Mouse (Mus musculus) forebrain, embryonic 12.5 days (tissue): ENCODE measurements around the gene Actr1a. TPM values are rescaled to one million over a fixed set of nuclear protein-coding genes. Genes with fewer than 3 reads are reported as not detected.

Source experiments
- ATAC-seq: fragments of 200-750 bp; cut with Nextera tagmentation; 2 replicates; pipeline ENCODE4 v1.8.0; 2017; ENCODE audit warnings: moderate TSS enrichment; ENCODE audit not compliant: low FRiP score
- H3K27ac ChIP-seq: fragments of 300-500 bp; sonication (generic); 2 replicates; pipeline ENCODE4 v1.5.1; 2016; ENCODE audit warnings: mild to moderate bottlenecking
- H3K27me3 ChIP-seq: fragments of 300-500 bp; sonication (generic); 2 replicates; pipeline ENCODE4 v1.6.1; 2016; ENCODE audit warnings: mild to moderate bottlenecking
- H3K36me3 ChIP-seq: fragments of 300-500 bp; sonication (generic); replicated peaks from 2 replicates; pipeline ENCODE4 v1.6.1; 2016; ENCODE audit warnings: mild to moderate bottlenecking
- H3K4me1 ChIP-seq: fragments of 300-500 bp; sonication (generic); 2 replicates; pipeline ENCODE4 v1.6.1; 2016
- H3K4me2 ChIP-seq: fragments of 300-500 bp; sonication (generic); 2 replicates; pipeline ENCODE4 v1.6.1; 2016; ENCODE audit warnings: mild to moderate bottlenecking, moderate library complexity
- H3K4me3 ChIP-seq: fragments of 300-500 bp; sonication (generic); replicated peaks from 2 replicates; pipeline ENCODE4 v1.5.1; 2016; ENCODE audit warnings: mild to moderate bottlenecking
- H3K9ac ChIP-seq: fragments of 300-500 bp; sonication (generic); 2 replicates; pipeline ENCODE4 v1.6.1; 2016; ENCODE audit warnings: mild to moderate bottlenecking
- H3K9me3 ChIP-seq: fragments of 300-500 bp; sonication (generic); 2 replicates; pipeline ENCODE4 v1.6.1; 2016
- WGBS: fragments of 180-500 bp; shearing (Covaris S2); methylation state at CpG from one replicate; pipeline ENCODE4 v1.1.7; 2016; 5-methylcytosine and 5-hydroxymethylcytosine counted together
- polyA plus RNA-seq: library from polyadenylated mRNA; unstranded; fragments of >200 nt; fragmentation: Nextera tagmentation; extraction: Ambion mirVana; gene quantifications from 2 replicates; pipeline ENCODE4 v1.2.1, GENCODE M21; 2016

Actr1a gene
- polyA plus RNA-seq, 1 experiment from 2014 or later = 241 TPM

- WGBS = 84% methylated on average over 11 of the region's 11 CpGs
- Histone ChIP-seq H3K4me1 (no peaks in the 10 kb centered on the region), H3K9ac (no peak overlapping the region), H3K4me3 (no peak overlapping the region), H3K27ac (no peak overlapping the region), H3K9me3 (no peaks in the 10 kb centered on the region), H3K4me2 (no peak overlapping the region), H3K36me3 (no peaks in the 10 kb centered on the region), H3K27me3 (peaks cover under 1% of the 10 kb centered on the region)
- no peak for ATAC-seq
Observed at GRCm38 (mm10) chr19:46363294-46364009, 32.1 kb downstream of the Actr1a start.

- ATAC-seq = no peak
- no peaks in the 10 kb centered on the region for H3K9me3 ChIP-seq
- H3K9ac ChIP-seq = no peak overlapping the region
- no peak overlapping the region for H3K4me3 ChIP-seq
- H3K4me2 ChIP-seq = no peak overlapping the region
- H3K27me3 ChIP-seq = peaks cover 14% of the 10 kb centered on the region
- WGBS = 85% methylated on average over 8 of the region's 8 CpGs
- peaks cover 7% of the 10 kb centered on the region; the same call in 1 of the 2 replicates for H3K4me1 ChIP-seq
- H3K27ac ChIP-seq = no peak overlapping the region
- no peaks in the 10 kb centered on the region for H3K36me3 ChIP-seq
Observed at GRCm38 (mm10) chr19:46362104-46362503, 33.4 kb downstream of the Actr1a start.

- Histone ChIP-seq H3K4me3 (no peak overlapping the region), H3K9me3 (no peaks in the 10 kb centered on the region), H3K27ac (no peak overlapping the region), H3K4me1 (peaks cover 15% of the 10 kb centered on the region; the same call in 1 of the 2 replicates), H3K4me2 (no peak overlapping the region), H3K27me3 (peaks cover 19% of the 10 kb centered on the region), H3K9ac (no peak overlapping the region), H3K36me3 (no peaks in the 10 kb centered on the region)
- WGBS = 56% methylated on average over 4 of the region's 4 CpGs
- ATAC-seq = no peak
Observed at GRCm38 (mm10) chr19:46358381-46358780, 37.2 kb downstream of the Actr1a start.

GRCm38 (mm10) chr19:46357344-46358280 is 37.9 kb downstream of the Actr1a start:
- WGBS = 19% methylated on average over 25 of the region's 25 CpGs
- Histone ChIP-seq H3K9me3 (no peaks in the 10 kb centered on the region), H3K4me3 (peak overlapping the region; percentile 55), H3K4me1 (peaks cover 15% of the 10 kb centered on the region; the same call in 1 of the 2 replicates), H3K36me3 (no peaks in the 10 kb centered on the region), H3K27me3 (peaks cover 21% of the 10 kb centered on the region), H3K4me2 (peak overlapping the region; percentile 73), H3K27ac (no peak overlapping the region), H3K9ac (peak overlapping the region; percentile 62; the same call in 1 of the 2 replicates)
- no peak for ATAC-seq

GRCm38 (mm10) chr19:46356701-46357138 is 38.8 kb downstream of the Actr1a start:
- Histone ChIP-seq H3K27ac (no peak overlapping the region), H3K27me3 (peaks cover 25% of the 10 kb centered on the region), H3K4me1 (peaks cover 15% of the 10 kb centered on the region; the same call in 1 of the 2 replicates), H3K36me3 (no peaks in the 10 kb centered on the region), H3K9ac (peak overlapping the region; percentile 62), H3K4me3 (peak overlapping the region; percentile 55), H3K4me2 (peak overlapping the region; percentile 73), H3K9me3 (no peaks in the 10 kb centered on the region)
- 1% methylated on average over 29 of the region's 29 CpGs for WGBS
- peak; percentile 94 for ATAC-seq

GRCm38 (mm10) chr19:46350168-46350932 is 45.2 kb downstream of the Actr1a start, which contains the start of gene 2310034G01Rik:
TSS of gene 2310034G01Rik (minus strand) at chr19:46350302.
- Histone ChIP-seq H3K9me3 (no peaks in the 10 kb centered on the region), H3K27ac (peak within 1 kb of the TSS; percentile 65; the same call in 1 of the 2 replicates), H3K4me2 (peak within 1 kb of the TSS; percentile 90), H3K9ac (peak within 1 kb of the TSS; percentile 80), H3K27me3 (peaks cover 48% of the 10 kb centered on the region), H3K36me3 (no peaks in the 10 kb centered on the region), H3K4me3 (peak within 1 kb of the TSS; percentile 62), H3K4me1 (peaks cover 15% of the 10 kb centered on the region)
- ATAC-seq = no peak
- 66% methylated on average over 10 of the region's 10 CpGs for WGBS

- no peaks in the 10 kb centered on the region for H3K36me3 ChIP-seq
- whole genome bisulfite sequencing = 30% methylated on average over 6 of the region's 6 CpGs
- H3K27me3 ChIP-seq = peaks cover 56% of the 10 kb centered on the region
Observed at GRCm38 (mm10) chr19:46349550-46349949, 46.0 kb downstream of the Actr1a start.

GRCm38 (mm10) chr19:46348761-46349458 is 46.6 kb downstream of the Actr1a start:
- Histone ChIP-seq H3K27me3 (peaks cover 59% of the 10 kb centered on the region), H3K9me3 (no peaks in the 10 kb centered on the region), H3K4me1 (peaks cover 15% of the 10 kb centered on the region), H3K9ac (peak overlapping the region; percentile 80), H3K36me3 (no peaks in the 10 kb centered on the region), H3K4me3 (peak overlapping the region; percentile 62), H3K4me2 (peak overlapping the region; percentile 90), H3K27ac (peak overlapping the region; percentile 65)
- WGBS = under 1% methylated on average over 78 of the region's 78 CpGs
- ATAC-seq = peak; percentile 89

More at GRCm38 (mm10) chr19:46349550-46349949, 46.0 kb downstream of the Actr1a start:
- ATAC-seq = no peak
- Histone ChIP-seq H3K9ac (peak overlapping the region; percentile 80), H3K4me3 (peak overlapping the region; percentile 62), H3K27ac (no peak overlapping the region), H3K4me1 (peaks cover 15% of the 10 kb centered on the region), H3K9me3 (no peaks in the 10 kb centered on the region), H3K4me2 (peak overlapping the region; percentile 90)

- Histone ChIP-seq H3K4me1 (peaks cover 15% of the 10 kb centered on the region), H3K27me3 (peaks cover 63% of the 10 kb centered on the region), H3K9me3 (no peaks in the 10 kb centered on the region), H3K4me3 (peak overlapping the region; percentile 62), H3K27ac (peak overlapping the region; percentile 65), H3K9ac (peak overlapping the region; percentile 80), H3K36me3 (no peaks in the 10 kb centered on the region), H3K4me2 (peak overlapping the region; percentile 90)
- 29% methylated on average over 14 of the region's 14 CpGs for WGBS
- ATAC-seq = 0 out of 2 replicates have a peak, but pooled peaks have one; percentile 3
Observed at GRCm38 (mm10) chr19:46347936-46348668, 47.4 kb downstream of the Actr1a start.

GRCm38 (mm10) chr19:46347146-46347545 is 48.4 kb downstream of the Actr1a start:
- Histone ChIP-seq H3K4me1 (peaks cover 15% of the 10 kb centered on the region), H3K9ac (no peak overlapping the region), H3K36me3 (no peaks in the 10 kb centered on the region), H3K4me2 (no peak overlapping the region), H3K9me3 (no peaks in the 10 kb centered on the region), H3K27ac (no peak overlapping the region), H3K4me3 (no peak overlapping the region), H3K27me3 (peaks cover 62% of the 10 kb centered on the region)
- ATAC-seq = no peak
- 100% methylated on average over 1 of the region's 1 CpGs for WGBS
